Mouse (Mus musculus) cerebellum, postnatal 25 days (tissue): ENCODE measurements around the gene Zfp101.

Experiments
- DNase-seq, 2 experiments: peaks; one replicate each; pipeline ENCODE4 v3.0.0; 2021; ENCODE audit warnings: mixed read lengths in 2 of 2

Gene Zfp101

GRCm38 (mm10) chr17:33394182-33395034 is at the start of gene Zfp101:
Gene Zfp101 (minus strand): TSS chr17:33394641.
- peak; percentile 91 to 92 for DNase-seq

- no peak for DNase-seq
These were observed 46.7 kb upstream of the Zfp101 start for GRCm38 (mm10) chr17:33441159-33441558.

- no peak for DNase-seq
These were observed 45.5 kb upstream of the Zfp101 start for GRCm38 (mm10) chr17:33439922-33440321.

GRCm38 (mm10) chr17:33439148-33439547 is 44.7 kb upstream of the Zfp101 start:
- peak; percentile 87 to 92 for DNase-seq

GRCm38 (mm10) chr17:33432019-33432946 is 37.8 kb upstream of the Zfp101 start, which contains the start of gene Actl9:
Gene Actl9 (plus strand): TSS chr17:33432896.
- DNase-seq: no peak

GRCm38 (mm10) chr17:33392271-33392670 is 2.2 kb downstream of the Zfp101 start:
- no peak for DNase-seq

- no peak for DNase-seq
These were observed 8.7 kb downstream of the Zfp101 start for GRCm38 (mm10) chr17:33385705-33386104.

GRCm38 (mm10) chr17:33372795-33373194 is 21.6 kb downstream of the Zfp101 start:
- DNase-seq: no peak

- DNase-seq: peak; percentile 85 to 87
These were observed 35.7 kb downstream of the Zfp101 start, which contains the start of gene Zfp81 for GRCm38 (mm10) chr17:33358411-33359384. Gene Zfp81 (minus strand): TSS chr17:33358878.

GRCm38 (mm10) chr17:33352981-33353380 is 41.5 kb downstream of the Zfp101 start:
- no peak for DNase-seq
